Mouse (Mus musculus) Patski (cell line): ENCODE measurements around the gene Bbs9. TPM values are rescaled to one million over a fixed set of nuclear protein-coding genes. Genes with fewer than 3 reads are reported as not detected.
A peak's percentile ranks its signal among the peaks of the same experiment; 100 is the strongest.
"Not testable (repeated sequence)": the region's sequence is repeated elsewhere in the genome, so short reads cannot be mapped to it uniquely, and the experiment has no call there.

Source experiments
- ATAC-seq: fragments of 100-300 bp; one replicate; pipeline ENCODE4 v1.8.0; 2021
- CTCF ChIA-PET: fragments of 350-600 bp; sonication (Branson Sonifier 250); formaldehyde crosslinking; loops from one replicate; lab custom pipeline; 2022; ENCODE audit warnings: inconsistent platforms; lab: Charles Lee
- POLR2A ChIA-PET: fragments of 350-600 bp; sonication (Branson Sonifier 250); formaldehyde crosslinking; loops from one replicate; lab custom pipeline; 2022; ENCODE audit warnings: antibody characterized with exemption, inconsistent platforms; lab: Charles Lee
- DNase-seq: peaks from one replicate; pipeline ENCODE4 v3.0.0-alpha.2; 2011; ENCODE audit warnings: low read depth, low spot score
- H3K27me3 ChIP-seq: fragments of 371-371 bp; one replicate; pipeline ENCODE4 v1.5.1; 2021
- CTCF ChIP-seq: fragments of 100-300 bp; IDR thresholded peaks from one replicate; pipeline ENCODE4 v1.5.1; 2021
- in situ Hi-C: fragments of 300-500 bp; cut with MboI; formaldehyde crosslinking; loops from 3 replicates; pipeline ENCODE4 v1.11.1; 2018; ENCODE audit warnings: low pct_unique_long_range_greater_than_20kb, mixed read lengths
- polyA plus RNA-seq: library from polyadenylated mRNA; unstranded; gene quantifications from one replicate; pipeline ENCODE4 v1.2.3, GENCODE M21; 2021

The Bbs9 gene
- polyA plus RNA-seq, 1 experiment from 2014 or later, result 12.8 TPM

GRCm38 (mm10) chr9:22834994-22835512 lies 359.5 kb downstream of the Bbs9 start:
- no peak for ATAC-seq
- no peak for DNase-seq
- no peak for TF ChIP-seq CTCF
- H3K27me3 ChIP-seq, result no peaks in the 10 kb centered on the region
- in situ Hi-C loops, result no loop called here
- ChIA-PET POLR2A (no interaction called here), CTCF (interaction anchor here (1.2 kb wide), 1 partner anchor 9 kb away, joined by 5 read pairs; no protein-coding TSS in a partner anchor)

DNA sequence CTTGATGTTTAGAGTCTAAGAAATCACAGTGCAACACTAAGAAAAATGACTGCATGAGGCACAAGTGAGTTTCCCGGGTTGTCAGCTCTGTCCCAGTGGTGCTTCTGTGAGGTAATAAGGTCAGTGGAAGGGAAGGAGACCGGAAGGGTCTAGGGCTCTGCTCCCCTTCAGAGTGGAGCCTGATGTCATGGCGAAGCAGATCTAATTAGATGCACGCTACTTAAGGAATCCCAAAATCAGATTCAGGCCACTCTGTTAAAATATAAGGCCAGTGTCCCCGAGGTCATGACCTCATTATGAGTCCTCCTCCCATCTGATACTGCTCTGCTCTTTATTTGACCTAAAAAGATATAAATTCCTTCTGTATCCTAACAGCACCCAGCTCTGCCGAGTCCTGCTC lies 361.5 kb downstream of the Bbs9 start:
- no peak for DNase-seq
- no peak for TF ChIP-seq CTCF
- no peak for ATAC-seq
- POLR2A ChIA-PET, result no interaction called here
- in situ Hi-C loops, result no loop called here
- CTCF ChIA-PET, result no interaction called here
- no peaks in the 10 kb centered on the region for H3K27me3 ChIP-seq

- ATAC-seq (no peak), DNase-seq (no peak)
- ChIA-PET CTCF (no interaction called here), POLR2A (no interaction called here)
- no peak for TF ChIP-seq CTCF
- H3K27me3 ChIP-seq, result no peaks in the 10 kb centered on the region
- in situ Hi-C loops, result no loop called here
Observed at GRCm38 (mm10) chr9:22837702-22838210, 362.2 kb downstream of the Bbs9 start.

DNA sequence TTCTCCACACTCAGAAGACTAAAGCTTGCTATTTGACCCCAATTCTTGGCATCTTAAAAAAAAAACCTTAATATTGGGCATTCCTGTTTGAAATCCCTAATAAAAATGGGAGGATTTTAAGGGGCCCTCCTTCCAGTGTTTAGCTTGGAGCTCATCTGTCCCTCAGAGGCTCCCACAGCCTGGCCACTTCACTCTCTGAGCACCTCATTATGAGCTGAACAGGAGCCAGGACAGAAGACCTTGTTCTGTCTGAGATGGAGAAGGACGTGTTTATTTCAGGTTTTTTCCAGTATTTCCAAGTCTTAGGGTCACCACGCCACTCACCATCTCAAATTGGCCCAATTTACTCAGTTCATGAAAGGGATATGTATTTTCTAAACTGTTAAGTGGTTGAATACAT lies 370.5 kb downstream of the Bbs9 start:
- CTCF ChIA-PET, result no interaction called here
- no peak for TF ChIP-seq CTCF
- POLR2A ChIA-PET, result no interaction called here
- ATAC-seq (no peak), DNase-seq (no peak)
- in situ Hi-C loops, result no loop called here
- no peaks in the 10 kb centered on the region for H3K27me3 ChIP-seq

DNA sequence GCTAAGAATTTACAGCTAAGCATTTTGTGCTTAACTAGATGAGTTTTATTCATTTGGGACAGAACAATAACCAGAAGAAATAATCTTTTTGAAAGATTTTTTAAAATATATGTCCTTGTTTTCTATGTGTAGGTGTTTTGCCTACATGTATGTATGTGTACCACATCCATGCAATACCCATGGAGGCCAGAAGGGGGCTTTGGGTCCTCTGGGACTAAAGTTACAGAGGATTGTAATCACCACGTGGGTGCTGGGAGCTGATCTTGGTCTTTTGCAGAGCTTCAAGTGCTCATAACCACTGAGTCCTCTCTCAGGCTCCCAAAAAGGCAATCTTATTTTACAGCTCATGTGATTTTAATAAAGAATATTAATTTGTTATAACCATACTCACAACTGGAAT lies 371.3 kb downstream of the Bbs9 start:
- POLR2A ChIA-PET, result no interaction called here
- H3K27me3 ChIP-seq, result no peaks in the 10 kb centered on the region
- in situ Hi-C loops, result no loop called here
- DNase-seq, result no peak
- CTCF ChIA-PET, result no interaction called here
- no peak for ATAC-seq
- TF ChIP-seq CTCF, result peak; percentile 25

DNA sequence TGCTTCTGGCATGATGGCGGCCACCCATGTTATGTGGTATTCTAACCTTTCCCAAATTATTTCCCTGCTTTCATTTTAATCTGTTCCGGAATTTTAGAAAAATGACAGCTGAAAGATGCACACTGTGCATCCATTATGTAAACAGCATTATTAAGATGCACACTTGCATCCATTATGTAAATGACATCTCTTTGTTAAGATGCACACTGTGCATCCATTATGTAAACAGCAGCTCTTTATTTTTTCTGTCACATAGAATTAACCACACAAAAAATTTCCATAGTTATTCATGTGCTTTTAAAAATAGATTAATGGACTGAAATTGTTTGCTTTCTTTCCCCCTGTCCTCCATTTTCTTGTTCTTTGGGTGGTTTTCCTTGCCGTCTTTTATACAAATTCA lies 373.3 kb downstream of the Bbs9 start:
- DNase-seq (no peak), ATAC-seq (no peak)
- CTCF ChIA-PET, result no interaction called here
- H3K27me3 ChIP-seq, result no peaks in the 10 kb centered on the region
- POLR2A ChIA-PET, result no interaction called here
- TF ChIP-seq CTCF, result no peak
- in situ Hi-C loops, result no loop called here

DNA sequence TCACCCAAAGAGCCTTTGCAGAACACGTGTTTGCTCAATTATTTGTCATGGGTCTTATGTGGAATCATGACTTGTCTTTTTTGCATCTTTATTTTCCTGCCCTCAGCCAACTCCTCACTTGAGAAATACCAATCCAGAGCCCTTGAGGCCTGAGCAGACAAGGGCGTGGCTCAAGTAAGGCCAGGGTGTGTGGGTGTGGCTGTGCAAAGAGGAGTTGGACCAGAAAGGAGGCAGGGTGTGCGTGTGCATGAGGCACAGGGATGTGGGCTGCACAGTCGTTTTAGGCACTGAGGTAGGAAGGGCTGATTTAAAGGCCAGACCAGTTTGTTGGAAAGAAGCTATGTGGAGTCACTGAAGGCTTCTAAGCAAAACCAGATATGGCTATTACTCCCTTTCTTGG lies 373.7 kb downstream of the Bbs9 start:
- no peak for TF ChIP-seq CTCF
- DNase-seq (no peak), ATAC-seq (no peak)
- CTCF ChIA-PET, result no interaction called here
- H3K27me3 ChIP-seq, result no peaks in the 10 kb centered on the region
- in situ Hi-C loops, result no loop called here
- POLR2A ChIA-PET, result no interaction called here

- CTCF ChIA-PET, DNase-seq, H3K27me3 ChIP-seq, ATAC-seq, POLR2A ChIA-PET, in situ Hi-C loops: not testable (repeated sequence)
Observed at GRCm38 (mm10) chr9:22869147-22869546, 393.6 kb downstream of the Bbs9 start.

DNA sequence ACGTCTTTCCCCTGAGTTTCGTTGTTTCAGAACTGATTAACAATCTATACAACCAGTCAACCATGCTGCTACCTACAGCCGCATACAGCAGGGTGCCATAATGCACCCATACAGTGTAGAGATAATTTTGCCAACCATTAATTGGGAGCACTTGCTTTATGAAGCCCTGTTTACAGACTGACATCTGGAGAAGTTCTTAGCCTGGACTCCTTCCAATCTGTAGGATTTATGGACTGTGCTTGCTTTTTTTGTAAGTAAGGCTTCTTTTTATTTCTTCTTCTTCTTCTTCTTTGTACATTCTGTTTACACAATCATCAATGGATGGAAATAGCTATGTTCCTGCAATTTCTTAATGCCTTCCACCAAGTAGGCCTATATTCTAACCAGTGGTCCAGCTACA lies 395.1 kb downstream of the Bbs9 start:
- no peak for DNase-seq
- no peak for TF ChIP-seq CTCF
- H3K27me3 ChIP-seq, result no peaks in the 10 kb centered on the region
- POLR2A ChIA-PET, result no interaction called here
- no peak for ATAC-seq
- in situ Hi-C loops, result no loop called here
- CTCF ChIA-PET, result no interaction called here

DNA sequence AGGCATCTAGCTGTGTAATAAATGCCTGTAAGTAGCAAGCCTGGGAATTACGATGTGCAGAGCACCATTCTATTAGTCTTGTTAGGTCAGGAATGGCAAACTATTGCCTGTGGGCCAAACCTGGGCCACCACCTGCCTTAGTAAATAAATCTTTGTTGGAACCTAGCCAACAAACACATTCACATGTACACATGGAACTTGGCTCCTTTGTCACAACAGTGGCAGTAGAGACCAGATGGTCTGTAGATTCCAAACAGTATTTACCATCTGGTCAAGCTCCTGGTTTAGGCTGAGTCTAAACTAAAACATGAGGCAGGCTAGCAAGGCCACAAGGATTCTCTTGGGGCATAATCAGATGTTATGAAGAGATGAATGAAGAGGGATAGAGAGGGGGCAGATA lies 399.7 kb downstream of the Bbs9 start:
- ChIA-PET CTCF (no interaction called here), POLR2A (no interaction called here)
- no peak for DNase-seq
- H3K27me3 ChIP-seq, result no peaks in the 10 kb centered on the region
- no peak for ATAC-seq
- in situ Hi-C loops, result no loop called here
- TF ChIP-seq CTCF, result no peak

DNA sequence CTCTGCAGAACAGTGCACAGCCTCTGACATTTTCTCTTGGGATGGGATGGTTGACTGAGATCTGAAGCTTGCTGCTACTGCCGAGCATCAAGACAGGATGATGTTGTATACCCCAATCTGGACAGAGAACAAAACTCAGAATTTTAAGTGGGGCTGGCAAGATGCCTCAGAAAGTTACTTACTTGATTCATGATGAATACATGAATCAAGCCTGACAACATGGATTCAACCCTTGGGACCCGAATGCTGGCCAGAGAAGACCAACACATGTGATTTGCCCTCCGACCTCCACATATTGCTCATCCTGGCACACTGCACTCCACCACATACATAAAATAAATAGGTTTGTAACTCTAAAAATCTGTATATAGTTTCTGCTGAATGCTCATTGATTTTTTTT lies 403.8 kb downstream of the Bbs9 start:
- POLR2A ChIA-PET, result no interaction called here
- DNase-seq (no peak), ATAC-seq (no peak)
- CTCF ChIA-PET, result no interaction called here
- in situ Hi-C loops, result no loop called here
- TF ChIP-seq CTCF, result no peak
- no peaks in the 10 kb centered on the region for H3K27me3 ChIP-seq

GRCm38 (mm10) chr9:22886351-22886750 lies 410.8 kb downstream of the Bbs9 start:
- in situ Hi-C loops, result no loop called here
- no peak for DNase-seq
- POLR2A ChIA-PET, result no interaction called here

More at GRCm38 (mm10) chr9:22886351-22886750, 410.8 kb downstream of the Bbs9 start:
- CTCF ChIA-PET, result no interaction called here
- no peaks in the 10 kb centered on the region for H3K27me3 ChIP-seq
- no peak for TF ChIP-seq CTCF
- ATAC-seq, result no peak
